Mouse (Mus musculus) c-Kit-positive CD71-positive TER-119-negative erythroid progenitor cells, embryonic 14.5 days (primary cell): ENCODE data around the gene Ccdc73.

ENCODE experiments used
- DNase-seq: peaks from one replicate; pipeline ENCODE4 v3.0.0-alpha.2; 2013; ENCODE audit warnings: low read depth

The Ccdc73 gene

DNA sequence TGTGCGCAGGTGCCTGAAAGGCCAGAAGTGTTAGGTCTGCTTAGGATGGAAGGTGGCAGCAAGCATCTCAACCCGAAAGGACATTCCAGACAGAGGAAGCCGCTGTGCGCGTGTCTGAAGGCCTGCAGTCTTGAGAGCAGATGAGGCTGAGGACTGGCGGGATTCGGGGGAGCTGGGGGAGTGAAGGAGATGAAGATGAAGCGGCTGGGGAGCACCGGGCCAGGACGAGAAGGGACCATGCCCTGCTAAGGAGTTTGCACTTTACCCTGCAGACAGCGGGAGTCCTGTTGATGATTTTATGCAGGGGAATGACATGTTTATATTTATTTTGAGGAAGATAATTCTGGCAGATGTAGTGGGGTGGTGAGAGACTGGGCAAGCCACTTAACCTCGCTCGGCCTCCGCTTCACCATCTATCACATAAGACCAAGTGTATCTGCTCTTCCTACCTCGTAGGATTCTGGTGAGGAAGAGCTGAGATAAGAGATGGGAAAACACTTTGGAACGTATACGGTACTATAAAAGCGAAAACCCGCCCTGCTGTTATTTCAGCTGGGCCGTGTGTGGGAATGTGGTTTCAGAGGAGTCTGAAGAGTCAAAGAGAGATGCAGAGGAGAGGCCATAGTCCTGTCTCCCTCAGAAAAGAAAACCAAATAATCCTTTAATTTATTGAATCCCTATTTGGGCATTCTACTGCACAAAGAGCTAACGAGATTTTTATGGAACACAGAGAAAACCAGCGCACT is 159.5 kb downstream of the Ccdc73 start:
- DNase-seq = no peak

- no peak for DNase-seq
Observed at GRCm38 (mm10) chr2:105028806-105029205, 161.2 kb downstream of the Ccdc73 start.

GRCm38 (mm10) chr2:105030505-105030904 is 162.9 kb downstream of the Ccdc73 start:
- no peak for DNase-seq

DNA sequence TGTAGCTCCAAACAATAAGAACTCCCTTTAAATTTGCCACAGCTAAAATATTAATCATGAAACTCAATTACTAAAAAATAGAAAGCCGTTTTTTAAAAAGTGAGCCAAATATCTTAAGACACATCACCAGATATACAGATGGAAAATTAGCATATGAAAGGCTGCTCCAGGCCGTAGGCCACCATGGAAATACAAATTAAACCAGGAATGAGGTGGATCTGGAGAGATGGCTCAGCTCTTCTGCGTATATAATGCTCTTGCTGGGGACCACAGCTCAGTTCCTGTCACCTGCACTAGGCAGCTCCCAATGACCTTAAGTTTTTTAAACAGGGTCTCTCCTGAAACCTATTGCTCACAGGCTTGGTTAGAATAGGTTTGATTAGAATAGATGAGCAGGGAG is 166.5 kb downstream of the Ccdc73 start:
- no peak for DNase-seq

DNA sequence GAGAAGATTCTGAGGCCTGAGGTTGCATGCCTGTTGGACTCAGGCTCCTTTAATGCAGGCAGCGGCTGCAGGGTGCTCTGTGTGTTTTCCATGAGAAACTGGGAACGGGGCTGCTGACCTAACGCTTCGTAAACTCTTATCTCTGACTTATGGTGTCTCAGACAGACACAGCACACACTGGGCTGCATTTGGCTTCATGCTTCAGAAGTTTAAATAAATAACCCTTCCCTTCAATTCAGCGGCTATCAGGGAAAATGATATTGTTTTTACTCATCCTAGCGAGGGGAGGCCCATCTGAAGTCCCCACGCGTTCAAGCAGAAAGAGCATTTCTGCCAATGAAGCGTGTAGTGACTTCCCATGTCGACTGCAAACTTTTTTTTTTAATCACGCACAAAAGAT is 168.4 kb downstream of the Ccdc73 start:
- DNase-seq = no peak

DNA sequence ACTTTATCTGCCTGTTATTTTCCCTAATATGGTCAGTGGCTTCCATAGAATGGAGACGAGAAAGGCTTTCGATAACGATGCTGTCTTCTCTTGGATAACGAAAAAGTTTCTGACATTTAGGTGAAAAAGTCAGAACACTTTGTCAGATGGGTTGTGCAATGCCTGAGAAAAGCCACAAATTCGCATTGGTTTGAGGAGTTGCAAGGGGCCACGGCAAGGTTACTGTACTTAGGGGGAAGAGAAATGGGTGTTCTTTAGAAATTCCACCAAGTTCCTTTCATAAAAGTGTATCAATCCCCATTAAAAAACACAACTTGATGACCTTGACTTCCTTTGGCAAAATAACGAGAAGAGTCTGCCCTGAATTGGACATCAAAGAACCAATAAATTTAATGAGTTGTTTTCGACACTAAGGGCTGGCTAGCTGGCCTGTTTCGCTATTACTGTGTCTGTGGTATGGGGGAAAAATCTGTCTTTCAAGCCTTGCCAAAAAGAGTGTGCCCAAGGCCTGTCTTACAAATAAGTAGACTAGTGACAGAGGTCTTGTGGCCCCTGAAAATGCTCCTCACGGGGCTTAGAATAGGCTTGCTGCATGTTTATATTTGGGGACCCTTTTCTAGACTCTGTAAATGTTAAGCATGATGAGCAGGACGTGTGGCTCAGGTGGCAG is 168.9 kb downstream of the Ccdc73 start:
- no peak for DNase-seq

DNA sequence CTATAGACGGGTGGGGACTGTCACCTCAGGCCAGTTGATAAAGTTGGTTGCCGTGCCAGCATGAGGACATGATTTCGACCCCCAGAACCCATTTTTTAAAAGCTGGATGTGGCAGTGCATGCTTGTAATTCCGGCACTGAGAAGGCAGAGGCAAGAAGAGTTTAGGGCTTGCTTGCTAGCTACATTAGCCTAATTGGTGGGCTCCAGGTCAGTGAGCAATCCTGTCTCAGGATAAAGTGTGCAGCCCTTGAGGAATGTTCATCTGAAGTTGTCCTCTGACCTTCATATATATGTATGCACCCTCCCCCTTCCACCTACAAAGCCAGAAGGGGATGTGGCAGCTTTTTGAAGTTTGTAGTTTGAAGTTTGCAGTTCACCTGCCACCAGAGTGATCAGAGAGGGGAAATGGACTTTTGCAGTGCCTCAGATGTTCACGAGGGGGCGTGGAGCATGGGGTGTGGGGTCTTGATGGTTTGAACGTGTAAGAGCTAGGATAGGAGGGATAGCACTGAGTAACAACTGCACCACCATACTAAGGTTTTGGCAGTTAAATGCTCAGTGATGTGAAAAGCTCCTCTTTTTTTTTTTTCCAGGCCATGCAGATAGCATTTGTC is 170.5 kb downstream of the Ccdc73 start:
- no peak for DNase-seq

- DNase-seq = no peak
Observed at GRCm38 (mm10) chr2:105038879-105039278, 171.3 kb downstream of the Ccdc73 start.

GRCm38 (mm10) chr2:105040859-105041258 is 173.3 kb downstream of the Ccdc73 start:
- no peak for DNase-seq

DNA sequence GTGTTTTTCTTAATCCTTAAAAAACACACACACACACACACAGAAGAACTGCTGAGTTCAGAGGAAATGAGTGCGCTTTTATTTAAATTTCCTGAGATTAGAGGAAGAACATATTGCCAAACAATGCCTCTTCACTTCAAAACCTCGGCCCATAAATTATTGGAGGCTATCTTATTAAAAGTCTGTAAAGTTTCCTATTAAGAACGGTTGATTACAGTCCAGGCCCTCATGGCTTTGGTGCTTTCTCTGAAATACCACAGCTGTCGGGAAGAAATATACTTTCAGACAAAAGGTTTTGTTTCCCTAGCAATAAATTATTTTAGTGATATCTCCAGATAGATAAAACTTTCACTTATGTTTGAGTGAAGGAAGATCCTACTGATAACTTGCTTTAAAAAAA is 175.5 kb downstream of the Ccdc73 start:
- DNase-seq = no peak

GRCm38 (mm10) chr2:105048301-105048700 is 180.7 kb downstream of the Ccdc73 start:
- no peak for DNase-seq

- no peak for DNase-seq
Observed at GRCm38 (mm10) chr2:105055529-105055928, 187.9 kb downstream of the Ccdc73 start.

GRCm38 (mm10) chr2:105058577-105059116 is 191.0 kb downstream of the Ccdc73 start:
- no peak for DNase-seq

DNA sequence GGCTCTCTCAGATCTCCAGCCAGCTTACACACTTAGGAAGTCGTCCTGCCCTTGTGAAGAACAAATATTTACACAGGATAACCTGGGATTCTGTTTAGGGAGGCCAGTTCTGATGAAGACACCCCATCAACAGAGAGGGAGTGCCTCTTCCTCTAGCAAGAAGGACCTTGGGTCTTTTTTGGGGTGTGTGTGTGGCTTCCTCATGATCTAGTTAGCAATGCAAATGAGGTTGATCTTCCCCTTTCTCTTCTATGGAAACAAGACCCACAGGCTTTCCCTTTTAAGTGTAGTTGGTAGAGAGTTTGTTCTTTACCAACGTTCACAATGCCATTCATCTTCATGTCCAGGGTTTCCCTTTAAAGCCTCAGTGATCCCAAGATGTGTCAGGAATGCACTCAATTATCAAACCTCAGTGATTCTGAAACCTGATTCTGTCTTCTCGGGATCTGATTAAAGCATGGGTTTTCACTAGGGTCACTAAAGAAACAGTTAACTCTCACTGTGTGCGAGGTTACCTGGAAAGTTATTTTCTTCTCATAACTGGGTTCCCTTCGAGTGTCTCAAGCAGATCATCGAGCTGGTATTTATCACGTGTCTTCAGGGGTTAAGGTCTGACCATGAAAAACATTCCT is 195.3 kb downstream of the Ccdc73 start:
- no peak for DNase-seq
